Mouse (Mus musculus) G1E-ER4 (cell line): ENCODE results near the gene Cmbl. TPM values are rescaled to one million over a fixed set of nuclear protein-coding genes. Genes with fewer than 3 reads are reported as not detected.

Experiments used
- GATA1 ChIP-seq: IDR thresholded peaks from one replicate; pipeline ENCODE4 v1.8.0; 2012; ENCODE audit warnings: low read length, inconsistent platforms
- polyA plus RNA-seq: library from polyadenylated mRNA; stranded (reverse); fragments of >175 nt; gene quantifications from 2 replicates; pipeline ENCODE4 v1.2.3, GENCODE M21; 2012

Gene Cmbl
- polyA plus RNA-seq = not detected in 2 replicates

DNA sequence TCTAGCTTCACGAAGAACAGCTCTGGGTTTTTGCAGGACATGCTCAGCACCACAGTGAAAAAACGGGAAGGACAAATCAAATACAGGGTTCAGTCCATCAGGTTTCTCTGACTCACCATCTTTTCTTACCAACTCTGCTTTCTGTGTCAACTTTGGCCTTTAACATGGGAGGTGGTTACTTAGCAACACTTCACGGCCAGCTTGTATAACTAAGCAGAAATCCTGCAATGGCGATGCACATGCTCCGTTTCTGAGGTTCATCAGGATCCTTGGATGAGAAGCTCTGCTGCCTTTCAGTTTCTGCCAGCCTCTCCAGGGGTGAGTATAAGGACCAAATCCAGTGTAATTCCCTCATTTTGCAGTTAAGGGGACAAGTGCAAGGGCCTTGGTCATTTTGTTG lies at the start of gene Cmbl:
Gene Cmbl (plus strand): TSS at position 206 of the 400 bp plus-strand sequence.
- TF ChIP-seq GATA1 = no peak

DNA sequence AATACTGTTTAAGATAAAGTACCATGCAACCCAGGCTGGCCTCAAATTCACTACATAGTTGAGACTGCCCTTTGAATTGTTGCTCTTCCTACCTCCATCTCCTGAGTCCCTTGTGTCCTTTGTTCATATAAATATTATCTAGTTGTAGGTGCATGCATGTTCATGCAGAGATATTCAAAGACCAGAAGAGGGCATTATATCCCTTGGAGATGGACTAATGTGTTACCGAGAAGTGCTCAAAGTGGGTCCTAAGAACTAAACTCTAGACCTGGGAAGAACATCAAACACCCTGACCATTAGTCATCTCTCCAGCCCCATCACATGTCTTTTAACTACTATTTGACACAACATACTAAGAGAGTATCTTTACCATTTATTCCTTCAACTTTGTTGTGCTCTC lies 48.0 kb upstream of the Cmbl start:
- no peak for TF ChIP-seq GATA1

DNA sequence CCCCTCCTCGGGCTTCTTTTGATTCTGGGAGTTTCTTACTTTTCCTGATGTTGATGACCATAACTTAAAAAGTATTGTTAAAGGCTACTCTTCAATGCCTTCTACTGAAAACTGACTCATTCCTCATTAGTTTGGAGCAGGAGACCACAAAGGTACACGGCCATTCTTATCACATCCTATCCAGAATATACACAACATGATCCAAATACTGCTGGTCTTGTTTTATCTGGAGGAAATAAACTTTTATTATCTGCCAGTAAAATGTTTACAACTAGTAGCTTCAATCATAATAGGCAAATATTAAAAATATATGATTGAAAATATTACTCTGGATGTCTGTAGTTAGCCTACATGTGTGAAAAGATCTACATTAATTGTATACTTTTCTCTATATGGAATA lies 46.8 kb upstream of the Cmbl start:
- no peak for TF ChIP-seq GATA1

DNA sequence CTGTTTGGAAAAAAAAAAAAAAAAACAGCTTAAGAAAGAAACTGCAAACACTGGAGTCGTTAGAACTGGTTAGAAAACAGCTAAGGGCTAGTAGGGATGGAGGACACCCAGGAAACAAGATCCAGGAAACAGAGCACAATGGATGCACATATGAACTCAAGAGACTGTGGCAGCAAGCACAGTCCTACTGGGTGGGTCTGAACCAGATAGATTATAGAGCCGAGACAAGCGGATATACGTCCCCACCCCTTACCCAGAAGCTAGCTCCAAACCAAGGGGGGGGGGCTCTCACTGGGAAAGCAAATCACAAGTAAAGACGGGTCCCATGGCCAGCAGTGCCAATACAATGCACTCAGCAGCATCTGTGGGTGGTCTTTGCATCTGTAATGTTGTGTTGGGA lies 46.2 kb upstream of the Cmbl start:
- no peak for TF ChIP-seq GATA1

DNA sequence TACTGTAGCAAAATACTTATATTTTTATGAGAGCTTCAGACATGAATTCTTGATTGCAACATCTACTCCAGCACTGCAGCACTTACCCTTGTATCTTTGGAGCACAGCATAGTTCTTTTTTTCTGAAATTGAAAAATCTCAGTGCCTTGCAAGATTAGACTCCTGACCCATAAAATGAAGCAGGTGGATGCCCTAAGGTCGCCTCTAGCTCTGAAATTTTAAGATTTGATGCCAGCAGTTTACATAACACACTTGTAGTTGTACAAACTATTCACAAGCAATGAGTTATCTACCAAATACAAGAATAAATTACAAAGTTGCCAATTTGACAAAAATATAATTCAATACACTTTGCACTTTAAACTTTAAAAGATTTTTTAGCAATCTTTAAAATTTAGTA lies 38.7 kb upstream of the Cmbl start:
- no peak for TF ChIP-seq GATA1

DNA sequence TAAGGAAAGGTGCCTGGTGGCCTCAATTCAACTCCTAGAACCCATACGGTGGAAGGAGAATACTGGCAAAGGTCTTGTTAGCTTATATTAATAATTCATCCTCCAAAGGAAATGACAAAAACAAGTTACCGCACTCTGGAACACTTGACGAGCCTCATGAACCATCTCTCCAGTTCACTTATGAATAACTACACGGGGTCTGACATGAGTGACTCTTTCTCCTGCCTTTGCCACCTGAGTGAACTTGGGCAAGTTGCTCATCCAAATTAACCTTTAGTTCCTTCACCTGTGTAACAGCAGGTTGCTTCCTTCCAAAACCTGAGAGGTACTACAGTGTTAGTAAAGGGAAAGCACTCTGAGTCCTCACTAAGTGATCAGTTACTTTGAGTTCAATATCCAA lies 36.7 kb upstream of the Cmbl start:
- TF ChIP-seq GATA1 = no peak

DNA sequence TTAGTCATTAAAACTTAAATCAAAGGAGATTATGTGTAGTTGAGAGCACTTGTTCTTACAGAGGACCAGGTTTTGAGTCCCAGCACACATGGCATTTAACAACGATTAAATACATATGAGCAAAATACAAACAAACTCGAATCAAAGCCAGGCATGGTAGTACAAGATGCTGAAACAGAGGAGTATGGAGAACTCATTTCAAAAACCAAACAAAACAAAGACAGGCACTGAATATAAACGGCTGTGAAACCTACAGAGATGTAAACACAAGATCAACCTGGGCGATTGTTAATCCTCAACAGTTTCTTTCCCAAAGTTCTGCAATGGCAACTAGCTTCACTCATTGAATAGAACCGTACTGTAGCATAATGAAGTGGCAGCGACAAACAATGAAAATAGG lies 36.1 kb upstream of the Cmbl start:
- no peak for TF ChIP-seq GATA1

DNA sequence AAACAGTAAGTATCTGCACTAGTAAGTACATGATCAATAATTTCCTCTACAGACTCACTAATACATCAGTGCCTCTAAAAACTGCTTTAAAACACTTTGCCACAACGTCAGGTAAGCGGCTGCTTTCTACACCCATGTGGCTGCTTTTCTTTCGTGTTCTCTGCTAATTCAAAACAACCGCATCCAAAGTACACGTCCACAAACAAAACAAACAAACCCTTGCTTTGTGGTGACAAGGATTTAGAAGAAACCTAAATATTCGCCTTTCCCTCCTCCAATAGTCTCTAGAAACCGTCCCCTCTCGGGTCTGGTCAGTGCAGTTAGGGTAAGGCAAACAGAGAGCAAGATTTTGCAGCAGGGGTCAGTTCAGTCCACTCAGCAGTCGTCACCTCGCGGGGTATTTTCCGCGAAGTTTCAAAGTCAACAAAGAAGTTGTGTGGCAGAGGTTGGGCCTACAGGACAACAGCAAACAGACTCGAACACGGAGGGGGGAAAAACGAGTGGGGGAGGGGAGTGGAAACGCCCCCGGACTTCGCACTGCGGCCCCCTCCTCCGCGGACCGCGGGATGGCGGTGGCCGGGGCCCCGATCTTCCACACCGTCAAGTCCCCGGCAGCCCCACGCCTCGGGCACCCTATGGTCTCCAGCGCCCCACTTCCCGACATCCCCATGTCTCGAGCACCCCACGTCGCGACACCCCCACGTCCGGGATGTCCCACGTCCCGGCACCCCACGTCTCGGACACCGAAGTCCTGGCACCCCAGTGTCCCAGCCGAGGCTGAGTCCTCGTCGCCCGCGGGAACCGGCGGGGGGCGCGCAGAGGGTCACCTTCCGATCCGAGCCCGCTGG lies 35.2 kb upstream of the Cmbl start:
- TF ChIP-seq GATA1 = no peak

DNA sequence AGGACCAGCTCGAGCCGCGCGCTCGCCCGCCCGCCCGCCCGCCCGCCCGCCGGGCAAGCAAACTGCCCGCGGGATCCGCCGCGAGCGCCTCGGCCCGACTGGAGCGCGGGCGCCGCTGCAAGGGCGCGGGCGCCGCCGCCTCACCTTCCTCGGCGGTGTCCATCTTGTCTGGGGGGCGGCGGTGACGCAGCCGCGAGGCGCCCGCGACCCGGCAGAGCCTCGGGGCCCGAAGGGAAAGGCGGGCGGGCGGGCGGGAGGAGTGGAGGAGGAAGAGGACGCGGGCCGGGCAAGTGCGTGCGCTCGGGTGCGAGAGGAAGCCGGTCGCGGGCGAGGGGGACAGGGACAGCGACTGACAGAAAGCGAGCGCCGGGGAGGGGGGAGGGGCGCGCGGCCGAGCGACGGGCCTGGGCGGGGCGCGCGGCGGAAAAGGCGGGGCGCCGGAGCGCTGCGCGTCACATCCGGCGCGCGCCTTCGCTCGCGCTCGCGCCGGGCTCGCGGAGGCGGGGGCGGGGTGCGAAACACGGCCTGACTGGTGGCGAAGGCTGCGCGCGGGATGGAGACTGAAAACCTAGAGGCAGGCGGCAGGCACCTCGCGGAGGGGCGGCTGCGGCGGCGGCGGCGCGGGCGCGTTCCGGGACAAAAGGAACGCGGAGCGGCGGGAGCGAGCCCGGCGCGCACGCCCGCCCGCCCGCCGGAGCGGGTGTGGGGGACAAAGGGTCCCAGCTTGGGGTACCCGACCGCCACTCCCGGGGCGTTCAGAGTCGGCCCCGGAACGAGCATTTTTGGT lies 34.3 kb upstream of the Cmbl start, which contains the start of gene March6:
Gene March6 (minus strand): TSS at position 395 of the 787 bp plus-strand sequence.
- no peak for TF ChIP-seq GATA1

DNA sequence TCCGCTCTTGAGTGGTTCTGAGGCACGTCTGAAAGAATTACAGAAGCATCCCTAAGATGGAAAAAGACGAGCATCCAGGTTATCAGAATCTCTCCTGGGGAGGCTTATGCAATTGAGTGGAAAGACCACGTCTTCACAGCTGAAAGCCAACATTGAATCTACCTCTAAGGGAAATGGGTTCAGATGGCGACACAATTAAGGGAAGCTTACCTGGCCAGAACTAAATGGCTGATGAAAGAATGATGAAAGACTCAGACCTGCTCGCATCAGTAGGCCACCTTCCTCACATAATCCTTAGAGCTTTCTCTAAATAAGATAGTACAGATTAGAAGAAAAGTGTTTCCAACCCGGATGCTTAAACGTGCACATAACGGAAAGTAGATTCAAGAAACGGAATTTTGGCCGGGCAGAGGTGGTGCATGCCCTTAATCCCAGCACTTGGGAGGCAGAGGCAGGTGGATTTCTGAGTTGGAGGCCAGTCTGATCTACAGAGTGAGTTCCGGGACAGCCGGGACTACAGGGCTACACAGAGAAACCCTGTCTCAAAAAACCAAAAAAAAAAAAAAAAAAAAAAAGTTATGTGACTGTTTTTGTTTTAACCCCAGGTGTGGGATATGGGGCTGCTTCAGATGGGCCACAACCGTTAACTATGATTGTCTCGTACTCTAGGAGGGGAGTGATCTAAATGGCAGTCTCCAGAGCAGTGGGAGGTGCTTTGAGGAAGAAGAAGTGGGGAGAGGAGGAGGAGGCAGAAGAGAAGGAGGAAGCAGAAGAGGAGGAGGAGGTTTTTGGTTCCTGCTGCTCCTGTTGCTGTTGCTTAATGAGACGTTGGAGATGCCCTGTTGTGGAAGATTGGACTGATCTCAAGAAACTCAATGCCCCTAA lies 33.5 kb upstream of the Cmbl start:
- TF ChIP-seq GATA1 = no peak

DNA sequence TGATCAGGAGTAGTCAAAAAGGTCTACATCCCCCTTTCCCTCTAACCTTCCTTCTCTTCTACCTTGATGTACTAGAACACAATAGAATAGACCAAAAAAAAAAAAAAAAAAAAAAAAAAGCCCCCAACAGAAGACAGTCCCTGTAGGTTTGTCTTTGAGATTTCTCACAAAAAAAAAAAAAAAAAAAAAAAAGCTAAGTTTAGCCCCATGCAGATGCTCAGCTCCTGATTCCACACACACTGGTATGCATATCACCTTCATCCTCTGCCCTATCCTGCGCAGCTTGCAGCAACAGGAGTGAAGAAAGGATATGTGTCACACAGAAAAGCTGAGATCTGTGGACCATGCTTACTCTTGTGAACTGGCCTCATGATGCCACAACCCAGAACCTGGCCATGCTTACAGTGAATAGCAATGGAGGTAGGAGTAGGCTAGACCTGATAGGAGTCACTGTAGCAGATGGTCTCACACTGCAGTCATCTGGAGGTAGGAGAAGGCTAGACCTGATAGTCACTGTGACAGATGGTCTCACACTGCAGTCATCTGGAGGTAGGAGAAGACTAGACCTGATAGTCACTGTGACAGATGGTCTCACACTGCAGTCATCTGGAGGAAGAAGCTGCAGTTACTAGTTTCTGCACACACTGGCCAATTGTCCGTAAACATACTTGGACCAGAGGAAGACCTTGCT lies 32.7 kb upstream of the Cmbl start:
- TF ChIP-seq GATA1 = no peak

DNA sequence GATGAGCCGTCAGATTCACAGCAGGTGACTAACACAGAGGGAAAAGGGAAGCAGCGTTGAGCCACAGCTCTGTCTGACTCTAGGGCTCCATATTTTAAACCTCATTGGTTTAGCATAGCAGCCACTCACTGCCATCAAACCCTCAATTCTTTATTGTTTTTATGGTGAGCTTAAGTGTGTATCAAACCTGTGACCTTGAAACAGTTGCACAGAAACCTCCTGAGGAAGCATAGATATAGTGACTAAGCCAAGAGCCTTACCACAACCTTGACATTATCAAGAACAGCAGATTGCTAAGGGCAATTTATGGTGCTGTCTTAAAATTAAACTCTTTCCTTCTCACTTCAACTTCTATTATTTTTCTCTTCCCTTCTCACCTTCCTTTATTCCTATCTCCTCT lies 31.7 kb upstream of the Cmbl start:
- TF ChIP-seq GATA1 = peak; percentile 81

DNA sequence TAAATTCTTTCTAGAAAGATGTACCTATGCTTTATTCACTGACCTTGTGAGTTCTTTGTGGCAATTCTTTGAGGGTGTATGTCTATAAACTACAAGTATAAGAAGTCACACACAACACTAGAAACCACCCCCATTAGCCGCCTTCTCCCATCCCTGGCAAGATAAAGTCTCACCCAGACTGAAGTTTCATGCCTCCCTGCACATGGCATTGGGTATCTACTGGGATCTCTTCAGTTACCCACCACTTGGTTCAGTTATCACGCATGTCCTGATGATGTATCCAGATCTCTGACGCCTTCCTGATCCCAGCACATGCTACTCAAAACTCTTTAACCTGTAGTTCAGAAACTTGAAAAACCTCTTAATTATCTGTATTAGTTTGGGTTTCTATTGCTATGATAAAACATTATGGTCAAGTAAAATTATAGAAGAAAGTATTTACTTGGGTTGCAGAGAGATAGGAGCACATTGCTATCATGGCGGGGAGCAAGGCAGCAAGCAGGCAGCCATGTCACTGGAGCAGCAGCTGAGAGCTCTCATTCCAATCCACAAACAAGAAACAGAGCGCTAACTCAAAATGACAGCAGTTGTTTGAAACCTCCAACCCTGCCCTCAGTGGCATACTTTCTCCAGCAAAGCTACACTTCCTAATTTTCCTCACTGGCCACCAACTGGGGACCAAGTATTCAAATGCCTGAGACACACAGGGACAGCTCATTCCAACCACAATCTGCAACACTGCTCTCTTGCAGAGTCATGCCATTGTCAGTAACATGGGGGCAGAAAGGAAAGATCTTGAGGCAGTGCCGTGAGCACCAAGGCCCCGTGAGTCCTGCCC lies 30.5 kb upstream of the Cmbl start:
- no peak for TF ChIP-seq GATA1

DNA sequence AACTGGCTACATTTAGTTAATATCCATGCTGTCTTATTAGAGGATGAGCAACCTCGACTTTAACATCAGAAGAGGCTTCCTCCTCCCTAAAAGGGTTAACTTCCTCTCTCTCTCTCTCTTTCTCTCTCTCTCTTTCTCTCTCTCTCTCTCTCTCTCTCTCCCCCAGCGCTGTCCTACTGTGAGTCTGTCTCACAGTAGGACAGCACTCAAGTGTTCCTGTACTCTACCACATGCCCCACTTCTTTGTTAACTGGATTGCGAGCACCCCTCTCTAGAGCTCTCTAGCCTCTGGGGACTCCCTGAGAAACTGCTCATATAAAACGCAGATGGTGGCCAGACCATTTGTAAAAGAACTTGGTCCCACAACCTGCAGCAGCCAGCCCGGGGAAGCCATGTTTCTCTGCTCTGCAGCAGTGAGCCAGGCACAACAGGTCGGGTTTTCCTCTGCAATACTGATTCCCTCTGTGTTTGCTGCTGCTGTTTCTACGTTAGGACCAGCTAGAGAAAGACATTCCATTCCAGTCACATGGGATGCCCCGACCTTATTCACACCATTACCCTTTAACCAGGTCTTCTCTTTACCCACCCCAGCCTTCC lies 29.8 kb upstream of the Cmbl start:
- TF ChIP-seq GATA1 = no peak
